Mouse (Mus musculus): ENCODE measurements at regions not wholly inside any gene's neighbourhood (a gene's known extent, or its start where the extent isn't known, plus 50 kb on each side); places are given as distances from the start of the nearest gene placed in this dataset.

- Histone ChIP-seq H3K4me2 (ENCODE audit: low read depth) (no peak overlapping the region), H3K4me1 (ENCODE audit: insufficient read depth) (0 out of 2 replicates have a peak, but pooled peaks cover 5% of the 10 kb centered on the region), H3K4me3 (ENCODE audit: low read depth, low read length) (no peak overlapping the region), H3K36me3 (ENCODE audit: insufficient read depth) (no peaks in the 10 kb centered on the region), H3K27me3 (ENCODE audit: insufficient read depth, low read length) (no peaks in the 10 kb centered on the region), H3K27ac (ENCODE audit: low read depth, low read length) (no peak overlapping the region), H3K9ac (no peak overlapping the region), H3K9me3 (ENCODE audit: low read length) (no peaks in the 10 kb centered on the region)
- WGBS: 50% methylated on average over 9 of the region's 9 CpGs
- peak; percentile 50 for TF ChIP-seq CTCF (IDR thresholded peaks at IDR 0.05; ENCODE audit: low read depth)
- DNase-seq (peak; percentile 67), ATAC-seq (peak; percentile 58; the same call in 1 of the 2 replicates)
These were observed 104.3 kb upstream of the Prickle1 start for GRCm38 (mm10) chr15:93699971-93700370.

GRCm38 (mm10) chr15:93698182-93698822 is 102.6 kb upstream of the Prickle1 start:
- Histone ChIP-seq H3K9ac (no peak overlapping the region), H3K27me3 (ENCODE audit: insufficient read depth, low read length) (no peaks in the 10 kb centered on the region), H3K27ac (ENCODE audit: low read depth, low read length) (no peak overlapping the region), H3K4me3 (ENCODE audit: low read depth, low read length) (no peak overlapping the region), H3K36me3 (ENCODE audit: insufficient read depth) (no peaks in the 10 kb centered on the region), H3K4me2 (ENCODE audit: low read depth) (peak overlapping the region; percentile 8; the same call in 1 of the 2 replicates), H3K9me3 (ENCODE audit: low read length) (no peaks in the 10 kb centered on the region), H3K4me1 (ENCODE audit: insufficient read depth) (0 out of 2 replicates have a peak, but pooled peaks cover 5% of the 10 kb centered on the region)
- DNase-seq (no peak), ATAC-seq (peak; percentile 20; the same call in 1 of the 2 replicates)
- no peak for TF ChIP-seq CTCF (IDR thresholded peaks at IDR 0.05; ENCODE audit: low read depth)
- WGBS: 23% methylated on average over 10 of the region's 10 CpGs

- TF ChIP-seq CTCF (IDR thresholded peaks at IDR 0.05; ENCODE audit: low read depth): no peak
- no peaks in the 10 kb centered on the region for H3K36me3 ChIP-seq (ENCODE audit: insufficient read depth)
- no peaks in the 10 kb centered on the region for H3K27me3 ChIP-seq (ENCODE audit: insufficient read depth, low read length)
- H3K27ac ChIP-seq (ENCODE audit: low read depth, low read length): peak overlapping the region; percentile 22
- ATAC-seq: no peak
- no peaks in the 10 kb centered on the region for H3K9me3 ChIP-seq (ENCODE audit: low read length)
- no peak for DNase-seq
- no peak overlapping the region for H3K9ac ChIP-seq
- no peaks in the 10 kb centered on the region for H3K4me1 ChIP-seq (ENCODE audit: insufficient read depth)
- no peak overlapping the region for H3K4me2 ChIP-seq (ENCODE audit: low read depth)
- 59% methylated on average over 6 of the region's 6 CpGs for WGBS
- no peak overlapping the region for H3K4me3 ChIP-seq (ENCODE audit: low read depth, low read length)
These were observed 95.0 kb upstream of the Prickle1 start for GRCm38 (mm10) chr15:93690717-93691116.

- Histone ChIP-seq H3K4me3 (ENCODE audit: low read depth, low read length) (no peak overlapping the region), H3K9me3 (ENCODE audit: low read length) (no peaks in the 10 kb centered on the region), H3K9ac (no peak overlapping the region), H3K36me3 (ENCODE audit: insufficient read depth) (no peaks in the 10 kb centered on the region), H3K4me2 (ENCODE audit: low read depth) (no peak overlapping the region), H3K27ac (ENCODE audit: low read depth, low read length) (peak overlapping the region; percentile 22; the same call in 1 of the 2 replicates), H3K27me3 (ENCODE audit: insufficient read depth, low read length) (no peaks in the 10 kb centered on the region), H3K4me1 (ENCODE audit: insufficient read depth) (no peaks in the 10 kb centered on the region)
- peak; percentile 54 for DNase-seq
- ATAC-seq: peak; percentile 38
- no peak for TF ChIP-seq CTCF (IDR thresholded peaks at IDR 0.05; ENCODE audit: low read depth)
- 71% methylated on average over 9 of the region's 10 CpGs for WGBS
These were observed 94.3 kb upstream of the Prickle1 start for GRCm38 (mm10) chr15:93690011-93690410.

GRCm38 (mm10) chr15:93686385-93686784 is 90.7 kb upstream of the Prickle1 start:
- H3K27ac ChIP-seq (ENCODE audit: low read depth, low read length): no peak overlapping the region
- H3K9me3 ChIP-seq (ENCODE audit: low read length): no peaks in the 10 kb centered on the region
- no peak for TF ChIP-seq CTCF (IDR thresholded peaks at IDR 0.05; ENCODE audit: low read depth)
- no peaks in the 10 kb centered on the region for H3K4me1 ChIP-seq (ENCODE audit: insufficient read depth)
- no peak overlapping the region for H3K9ac ChIP-seq
- no peaks in the 10 kb centered on the region for H3K36me3 ChIP-seq (ENCODE audit: insufficient read depth)
- no peak for ATAC-seq
- H3K4me2 ChIP-seq (ENCODE audit: low read depth): no peak overlapping the region
- H3K4me3 ChIP-seq (ENCODE audit: low read depth, low read length): no peak overlapping the region
- no peaks in the 10 kb centered on the region for H3K27me3 ChIP-seq (ENCODE audit: insufficient read depth, low read length)
- WGBS: 50% methylated on average over 9 of the region's 9 CpGs
- DNase-seq: no peak

GRCm38 (mm10) chr15:93681602-93682001 is 85.9 kb upstream of the Prickle1 start:
- TF ChIP-seq CTCF (IDR thresholded peaks at IDR 0.05; ENCODE audit: low read depth): no peak
- Histone ChIP-seq H3K4me3 (ENCODE audit: low read depth, low read length) (no peak overlapping the region), H3K27ac (ENCODE audit: low read depth, low read length) (no peak overlapping the region), H3K4me1 (ENCODE audit: insufficient read depth) (no peaks in the 10 kb centered on the region), H3K27me3 (ENCODE audit: insufficient read depth, low read length) (no peaks in the 10 kb centered on the region), H3K36me3 (ENCODE audit: insufficient read depth) (no peaks in the 10 kb centered on the region), H3K9ac (no peak overlapping the region), H3K4me2 (ENCODE audit: low read depth) (no peak overlapping the region), H3K9me3 (ENCODE audit: low read length) (no peaks in the 10 kb centered on the region)
- ATAC-seq: no peak
- 55% methylated on average over 4 of the region's 4 CpGs for WGBS
- no peak for DNase-seq

GRCm38 (mm10) chr15:93675624-93676023 is 79.9 kb upstream of the Prickle1 start:
- ATAC-seq (no peak), DNase-seq (no peak)
- Histone ChIP-seq H3K4me2 (ENCODE audit: low read depth) (no peak overlapping the region), H3K27ac (ENCODE audit: low read depth, low read length) (no peak overlapping the region), H3K4me1 (ENCODE audit: insufficient read depth) (no peaks in the 10 kb centered on the region), H3K9ac (no peak overlapping the region), H3K4me3 (ENCODE audit: low read depth, low read length) (no peak overlapping the region), H3K27me3 (ENCODE audit: insufficient read depth, low read length) (no peaks in the 10 kb centered on the region), H3K9me3 (ENCODE audit: low read length) (no peaks in the 10 kb centered on the region), H3K36me3 (ENCODE audit: insufficient read depth) (no peaks in the 10 kb centered on the region)
- 95% methylated on average over 6 of the region's 6 CpGs for WGBS
- TF ChIP-seq CTCF (IDR thresholded peaks at IDR 0.05; ENCODE audit: low read depth): no peak

Measured in forebrain, postnatal 0 days (tissue).